8 mouse cellular contexts compared by ENCODE assay signal in the genomic region with DNA sequence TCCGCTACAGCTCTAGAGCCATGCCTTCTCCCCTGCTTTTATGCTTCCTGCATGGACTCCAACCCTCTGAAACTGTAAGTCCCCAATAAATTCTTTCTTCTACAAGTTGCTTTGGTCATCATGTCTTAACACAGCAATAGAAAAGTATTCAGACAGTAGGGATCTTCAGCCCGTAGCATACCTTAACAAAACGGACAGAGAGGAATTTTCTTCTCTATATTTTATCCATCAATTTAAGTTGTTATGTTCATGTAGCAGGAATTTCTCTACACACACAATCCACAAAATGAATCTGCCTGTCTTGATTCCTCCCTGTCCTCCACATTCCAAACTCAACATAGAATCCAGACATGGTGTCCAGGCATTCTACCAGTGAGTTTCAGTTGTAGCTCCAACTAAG. TPM values are rescaled to one million over a fixed set of nuclear protein-coding genes. Genes with fewer than 3 reads are reported as not detected.
DNase-seq lines count a peak whose midpoint lies in the region; ATAC-seq lines count a peak whose summit lies in the region.

Trim2 (minus strand) TSS at position 101 of the 400 bp plus-strand sequence.

- WGBS in hindbrain, embryonic 14.5 days = 91% methylated on average over 3 of the region's 3 CpGs
- WGBS in midbrain, embryonic 10.5 days = 92% methylated on average over 3 of the region's 3 CpGs

- peak within 1 kb of the TSS; percentile 69 for H3K4me2 ChIP-seq in hindbrain, embryonic 14.5 days (replicated peaks)

- no peak within 1 kb of the TSS for H3K9ac ChIP-seq in hindbrain, embryonic 14.5 days

- 0 out of 2 replicates have a peak within 1 kb of the TSS, but pooled peaks have one; percentile 38 for H3K4me3 ChIP-seq in hindbrain, embryonic 14.5 days (replicated peaks; ENCODE audit: low read length)
- peak within 1 kb of the TSS; percentile 60 for H3K4me3 ChIP-seq in midbrain, embryonic 10.5 days

- no peak for ATAC-seq in hindbrain, embryonic 14.5 days (ENCODE audit: low FRiP score)

- no peaks in the 10 kb centered on the region for H3K27me3 ChIP-seq in hindbrain, embryonic 14.5 days (ENCODE audit: control insufficient read depth, insufficient read depth, low read length)
- peaks cover 43% of the 10 kb centered on the region for H3K27me3 ChIP-seq in midbrain, embryonic 10.5 days (ENCODE audit: low read depth, poor library complexity, severe bottlenecking)

- H3K27ac ChIP-seq in hindbrain, embryonic 14.5 days = peak within 1 kb of the TSS; percentile 86
- H3K27ac ChIP-seq in midbrain, embryonic 10.5 days (replicated peaks) = peak within 1 kb of the TSS; percentile 85

- H3K9me3 ChIP-seq in hindbrain, embryonic 14.5 days (ENCODE audit: control insufficient read depth, low read length) = no peaks in the 10 kb centered on the region
- H3K9me3 ChIP-seq in midbrain, embryonic 10.5 days (replicated peaks) = peaks cover 6% of the 10 kb centered on the region

- no peaks in the 10 kb centered on the region for H3K36me3 ChIP-seq in hindbrain, embryonic 14.5 days (replicated peaks; ENCODE audit: control insufficient read depth, insufficient read depth)
- 0 out of 2 replicates have a peak, but pooled peaks cover 3% of the 10 kb centered on the region for H3K36me3 ChIP-seq in midbrain, embryonic 10.5 days

- peaks cover 29% of the 10 kb centered on the region for H3K4me1 ChIP-seq in hindbrain, embryonic 14.5 days (replicated peaks; ENCODE audit: control insufficient read depth, insufficient read depth, low read length)
- H3K4me1 ChIP-seq in midbrain, embryonic 10.5 days = peaks cover 47% of the 10 kb centered on the region

- no peak for DNase-seq in gastrocnemius, postnatal 4 days (ENCODE audit: low spot score in 2 of 2)
- DNase-seq in gastrocnemius, postnatal 25 days = no peak
- no peak for DNase-seq in adrenal gland, postnatal 4 days (ENCODE audit: low spot score in 2 of 2)
- no peak for DNase-seq in hindbrain, embryonic 14.5 days (ENCODE audit: low spot score)
- no peak for DNase-seq in midbrain, embryonic 10.5 days (ENCODE audit: low spot score)
- no peak for DNase-seq in adipocyte (ENCODE audit: low spot score)
- DNase-seq in frontal cortex, postnatal 10 days (ENCODE audit: low spot score in 2 of 2) = no peak
- no peak for DNase-seq in cerebellum, postnatal 10 days

RNA-seq across cellular contexts. Expression of gene Trim2, which starts in this region (rescaled TPM):
- 10 to 100 TPM; 14.7 to 15.8 TPM for total RNA-seq in gastrocnemius, postnatal 4 days (2021)
- 1 to 10 TPM; 2.7 to 3.3 TPM for total RNA-seq in gastrocnemius, postnatal 25 days (2021)
- 10 to 100 TPM; 59.5 to 71.3 TPM for total RNA-seq in adrenal gland, postnatal 4 days (2021)
- 136 and 151 TPM in 2 replicates for polyA plus RNA-seq in hindbrain, embryonic 14.5 days (2014; fragmentation: Nextera tagmentation; extraction: Ambion mirVana)
- polyA plus RNA-seq in midbrain, embryonic 10.5 days (2016; fragmentation: Nextera tagmentation; extraction: Ambion mirVana) = 81.7 and 116 TPM in 2 replicates
